In the genomic region with DNA sequence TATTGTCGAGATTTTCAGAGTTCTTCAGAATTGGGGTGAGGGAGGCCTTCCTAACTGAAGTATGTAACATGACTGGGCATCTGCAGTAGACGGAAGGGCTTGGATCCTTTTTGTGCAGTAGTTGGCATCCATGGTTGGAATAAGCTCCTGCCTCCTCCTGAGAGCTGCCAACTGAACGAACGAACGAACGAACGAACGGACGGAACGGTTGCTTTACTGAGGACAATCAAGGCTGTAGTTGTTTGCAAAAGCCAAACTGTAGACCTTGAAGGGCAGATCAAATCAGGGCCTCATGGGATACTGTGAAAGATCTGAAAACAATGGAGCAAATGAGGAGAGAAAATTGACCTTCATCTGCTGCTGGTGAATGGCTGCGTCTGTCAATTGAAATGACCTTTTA, we compare ENCODE assay signal across 21 mouse cellular contexts. TPM values are rescaled to one million over a fixed set of nuclear protein-coding genes. Genes with fewer than 3 reads are reported as not detected.
DNase-seq lines count a peak whose midpoint lies in the region; ATAC-seq and TF ChIP-seq lines count a peak whose summit lies in the region.
"Had no signal": no experiment of that assay in that cellular context is flagged by ENCODE, and none has a peak within 500 bp of the region (broad histone marks: within the 10 kb centered on the region; RNA-seq: fewer than 3 reads in every experiment).

No protein-coding gene starts in this region.

- no peak overlapping the region for H3K9ac ChIP-seq in forebrain, embryonic 16.5 days (replicated peaks; ENCODE audit: low read depth, low read length)
- H3K9ac ChIP-seq in forebrain, embryonic 14.5 days (ENCODE audit: low read length): no peak overlapping the region
- H3K9ac ChIP-seq in hindbrain, postnatal 0 days (replicated peaks; ENCODE audit: low read length): no peak overlapping the region
- no peak overlapping the region for H3K9ac ChIP-seq in hindbrain, embryonic 13.5 days
- H3K9ac ChIP-seq: embryonic facial prominence, embryonic 13.5 days; heart, embryonic 12.5 days; midbrain, embryonic 15.5 days had no signal

- no peaks in the 10 kb centered on the region for H3K36me3 ChIP-seq in forebrain, embryonic 16.5 days (ENCODE audit: control insufficient read depth, insufficient read depth)
- no peaks in the 10 kb centered on the region for H3K36me3 ChIP-seq in forebrain, embryonic 14.5 days (ENCODE audit: control insufficient read depth, insufficient read depth, low read length)
- H3K36me3 ChIP-seq in hindbrain, postnatal 0 days (ENCODE audit: insufficient read depth, low read length): no peaks in the 10 kb centered on the region
- no peaks in the 10 kb centered on the region for H3K36me3 ChIP-seq in hindbrain, embryonic 13.5 days
- H3K36me3 ChIP-seq: embryonic facial prominence, embryonic 13.5 days; heart, embryonic 12.5 days; midbrain, embryonic 15.5 days had no signal

- no peaks in the 10 kb centered on the region for H3K27me3 ChIP-seq in forebrain, embryonic 16.5 days (replicated peaks; ENCODE audit: control insufficient read depth, insufficient read depth, low read length)
- no peaks in the 10 kb centered on the region for H3K27me3 ChIP-seq in forebrain, embryonic 14.5 days (replicated peaks; ENCODE audit: control insufficient read depth, insufficient read depth, low read length)
- no peaks in the 10 kb centered on the region for H3K27me3 ChIP-seq in hindbrain, postnatal 0 days (ENCODE audit: insufficient read depth, low read length)
- no peaks in the 10 kb centered on the region for H3K27me3 ChIP-seq in hindbrain, embryonic 13.5 days
- H3K27me3 ChIP-seq: embryonic facial prominence, embryonic 13.5 days; heart, embryonic 12.5 days; megakaryocyte, embryonic 14.5 days; midbrain, embryonic 15.5 days; Patski had no signal

- H3K4me1 ChIP-seq in forebrain, embryonic 16.5 days (replicated peaks; ENCODE audit: control insufficient read depth, insufficient read depth, low read length): peaks cover 5% of the 10 kb centered on the region; the same call in 1 of the 2 replicates
- H3K4me1 ChIP-seq in forebrain, embryonic 14.5 days (ENCODE audit: control insufficient read depth, insufficient read depth, low read length): no peaks in the 10 kb centered on the region
- H3K4me1 ChIP-seq in hindbrain, postnatal 0 days (ENCODE audit: insufficient read depth, low read length): no peaks in the 10 kb centered on the region; the same call in 1 of the 2 replicates
- peaks cover 7% of the 10 kb centered on the region for H3K4me1 ChIP-seq in hindbrain, embryonic 13.5 days (replicated peaks)
- no peaks in the 10 kb centered on the region; the same call in 1 of the 2 replicates for H3K4me1 ChIP-seq in cortical plate, adult 2 months (ENCODE audit: control insufficient read depth, insufficient read depth, low read length)
- H3K4me1 ChIP-seq: heart, embryonic 12.5 days; megakaryocyte, embryonic 14.5 days; midbrain, embryonic 15.5 days had no signal

- peak overlapping the region; percentile 30; the same call in 1 of the 2 replicates for H3K4me2 ChIP-seq in forebrain, embryonic 16.5 days (ENCODE audit: low read length)
- no peak overlapping the region for H3K4me2 ChIP-seq in forebrain, embryonic 14.5 days (ENCODE audit: low read length)
- 0 out of 2 replicates have a peak overlapping the region, but pooled peaks have one; percentile 21 for H3K4me2 ChIP-seq in hindbrain, postnatal 0 days (ENCODE audit: low read depth, low read length)
- no peak overlapping the region for H3K4me2 ChIP-seq in hindbrain, embryonic 13.5 days
- H3K4me2 ChIP-seq: embryonic facial prominence, embryonic 13.5 days; heart, embryonic 12.5 days; liver, embryonic 11.5 days; midbrain, embryonic 15.5 days had no signal

- H3K4me3 ChIP-seq in forebrain, embryonic 16.5 days (replicated peaks; ENCODE audit: low read length): no peak overlapping the region
- no peak overlapping the region for H3K4me3 ChIP-seq in forebrain, embryonic 14.5 days (ENCODE audit: low read depth, low read length)
- H3K4me3 ChIP-seq in hindbrain, postnatal 0 days (ENCODE audit: low read length): no peak overlapping the region
- H3K4me3 ChIP-seq in hindbrain, embryonic 13.5 days: no peak overlapping the region
- H3K4me3 ChIP-seq in cortical plate, adult 2 months (ENCODE audit: insufficient read depth, low read length): no peak overlapping the region
- H3K4me3 ChIP-seq: embryonic facial prominence, embryonic 13.5 days; heart, embryonic 12.5 days; megakaryocyte, embryonic 14.5 days; midbrain, embryonic 15.5 days had no signal

- no peak overlapping the region for H3K27ac ChIP-seq in forebrain, embryonic 16.5 days (ENCODE audit: low read length)
- H3K27ac ChIP-seq in forebrain, embryonic 14.5 days (ENCODE audit: low read depth, low read length): no peak overlapping the region
- peak overlapping the region; percentile 54; the same call in 1 of the 2 replicates for H3K27ac ChIP-seq in hindbrain, postnatal 0 days
- no peak overlapping the region for H3K27ac ChIP-seq in hindbrain, embryonic 13.5 days
- H3K27ac ChIP-seq in cortical plate, adult 2 months (ENCODE audit: insufficient read depth, low read length): peak overlapping the region; percentile 86
- H3K27ac ChIP-seq: embryonic facial prominence, embryonic 13.5 days; midbrain, embryonic 15.5 days had no signal

- DNase-seq in forebrain, embryonic 14.5 days (ENCODE audit: low spot score): no peak
- peak; percentile 58 for DNase-seq in hindbrain, postnatal 0 days (ENCODE audit: low spot score)
- DNase-seq in retina, embryonic 14.5 days (ENCODE audit: low spot score): peak; percentile 78
- DNase-seq: cerebellum, adult 9-10 months; heart, postnatal 14 days; kidney, adult 8-10 months; kidney, postnatal 25 days; lung, adult 18-20 months; lung, postnatal 14 days had no signal

- TF ChIP-seq POLR2A in cortical plate, adult 2 months (IDR thresholded peaks at IDR 0.05; ENCODE audit: extremely low read depth, insufficient read depth, low read length): no peak

- ATAC-seq in forebrain, embryonic 16.5 days: peak; percentile 62; the same call in 1 of the 2 replicates
- no peak for ATAC-seq in forebrain, embryonic 14.5 days
- no peak for ATAC-seq in hindbrain, postnatal 0 days
- no peak for ATAC-seq in hindbrain, embryonic 13.5 days (ENCODE audit: low FRiP score)
- ATAC-seq in erythroblast, adult 5-6 weeks (replicated peaks; ENCODE audit: low FRiP score, poor library complexity, severe bottlenecking): no peak
- ATAC-seq: activated CD4-positive, CD25-positive, alpha-beta regulatory T cell, adult 4 months; inflammation-experienced regulatory T-cells, adult 6 months; midbrain, embryonic 15.5 days; Patski had no signal

- H3K9me3 ChIP-seq in forebrain, embryonic 16.5 days (ENCODE audit: control insufficient read depth, low read length): no peaks in the 10 kb centered on the region
- no peaks in the 10 kb centered on the region for H3K9me3 ChIP-seq in forebrain, embryonic 14.5 days (replicated peaks; ENCODE audit: control insufficient read depth, low read length)
- H3K9me3 ChIP-seq in hindbrain, postnatal 0 days (ENCODE audit: low read length): no peaks in the 10 kb centered on the region
- H3K9me3 ChIP-seq in hindbrain, embryonic 13.5 days: no peaks in the 10 kb centered on the region
- H3K9me3 ChIP-seq: embryonic facial prominence, embryonic 13.5 days; midbrain, embryonic 15.5 days had no signal

- TF ChIP-seq CTCF in hindbrain, postnatal 0 days (IDR thresholded peaks at IDR 0.05; ENCODE audit: low read depth): no peak
- no peak for TF ChIP-seq CTCF in cortical plate, adult 2 months (IDR thresholded peaks at IDR 0.05; ENCODE audit: extremely low read depth, insufficient read depth, low read length)

- WGBS in forebrain, embryonic 16.5 days: 22% methylated on average over 11 of the region's 11 CpGs
- WGBS in forebrain, embryonic 14.5 days: 31% methylated on average over 11 of the region's 11 CpGs
- WGBS in hindbrain, postnatal 0 days: 23% methylated on average over 11 of the region's 11 CpGs
- WGBS in hindbrain, embryonic 13.5 days: 26% methylated on average over 11 of the region's 11 CpGs

RNA-seq across cellular contexts. Expression of a gene that starts 17.5 kb away (rescaled TPM):
- 12.8 and 15.1 TPM in 2 replicates for polyA plus RNA-seq in forebrain, embryonic 16.5 days (2015; fragmentation: Nextera tagmentation; extraction: Ambion mirVana)
- 5.3 and 6.1 TPM in 2 replicates for polyA plus RNA-seq in forebrain, embryonic 14.5 days (2014; fragmentation: Nextera tagmentation; extraction: Ambion mirVana)
- total RNA-seq in hindbrain, postnatal 0 days (2014; rRNA removed): 38.6 and 39.8 TPM in 2 replicates
- polyA plus RNA-seq in hindbrain, postnatal 0 days (2015; fragmentation: Nextera tagmentation; extraction: Ambion mirVana): 15.7 and 17.0 TPM in 2 replicates
- polyA plus RNA-seq in hindbrain, embryonic 13.5 days (2015; fragmentation: Nextera tagmentation; extraction: Ambion mirVana): 14.1 and 14.2 TPM in 2 replicates
- 59.9 and 61.7 TPM in 2 replicates for polyA plus RNA-seq in cortical plate, adult 2 months (2012; rRNA removed)
- not detected in 2 replicates for total RNA-seq in erythroblast, adult 5-6 weeks (2015; ENCODE audit: low replicate concordance)
- not detected in 2 replicates for total RNA-seq in erythroblast, adult 5-6 weeks (2017; ENCODE audit: low replicate concordance)
- polyA plus RNA-seq: activated CD4-positive, CD25-positive, alpha-beta regulatory T cell, adult 4 months; inflammation-experienced regulatory T-cells, adult 6 months had no signal

Comparison
In these comparisons a context has a peak if more than half of its experiments do, and no peak if none do; other contexts are left out.
1. H3K27ac ChIP-seq: peak in hindbrain, postnatal 0 days (single experiment) and cortical plate, adult 2 months (single experiment); none in forebrain, embryonic 16.5 days (single experiment), forebrain, embryonic 14.5 days (single experiment) and hindbrain, embryonic 13.5 days (single experiment).
2. H3K4me2 ChIP-seq: peak in forebrain, embryonic 16.5 days (single experiment) and hindbrain, postnatal 0 days (single experiment); none in forebrain, embryonic 14.5 days (single experiment) and hindbrain, embryonic 13.5 days (single experiment).